In genomic region chr19:33068351-33068955, GRCm38 (mm10) we compare ENCODE assay signal across 12 mouse cellular contexts.
DNase-seq lines count a peak whose midpoint lies in the region; ATAC-seq and TF ChIP-seq lines count a peak whose summit lies in the region.
"Had no signal": no experiment of that assay in that cellular context is flagged by ENCODE, and none has a peak within 500 bp of the region (broad histone marks: within the 10 kb centered on the region; RNA-seq: fewer than 3 reads in every experiment).

No protein-coding gene starts in this region.

- H3K9me3 ChIP-seq in embryonic facial prominence, embryonic 14.5 days (ENCODE audit: control insufficient read depth, low read length) = no peaks in the 10 kb centered on the region

- peak overlapping the region; percentile 18; the same call in 1 of the 2 replicates for H3K4me2 ChIP-seq in embryonic facial prominence, embryonic 14.5 days (ENCODE audit: low read depth, low read length)
- peak overlapping the region; percentile 66 for H3K4me2 ChIP-seq in myocyte (ENCODE audit: low read depth)

- no peaks in the 10 kb centered on the region for H3K36me3 ChIP-seq in embryonic facial prominence, embryonic 14.5 days (ENCODE audit: control insufficient read depth, insufficient read depth, low read length)
- no peaks in the 10 kb centered on the region for H3K36me3 ChIP-seq in myocyte (ENCODE audit: control insufficient read depth, insufficient read depth)

- no peaks in the 10 kb centered on the region for H3K27me3 ChIP-seq in embryonic facial prominence, embryonic 14.5 days (replicated peaks; ENCODE audit: control insufficient read depth, insufficient read depth, low read length)
- no peaks in the 10 kb centered on the region for H3K27me3 ChIP-seq in myocyte (ENCODE audit: control insufficient read depth, insufficient read depth, insufficient read length)

- peak; percentile 26 to 32 for DNase-seq in adrenal gland, adult (ENCODE audit: inconsistent age in 2 of 2, low spot score in 1 of 2)
- DNase-seq in adrenal gland, adult 8-10 months = no peak
- peak; percentile 9 for DNase-seq in layer of hippocampus, adult 11-12 months (ENCODE audit: low spot score)
- no peak for DNase-seq in layer of hippocampus, postnatal 36 days
- peak; percentile 92 for DNase-seq in embryonic facial prominence, embryonic 14.5 days (ENCODE audit: low spot score)
- DNase-seq in spleen, adult 18-20 months = no peak
- DNase-seq: cerebellum, postnatal 10 days; gastrocnemius, postnatal 14 days; kidney, postnatal 25 days; right cerebral cortex, postnatal 14 days had no signal

- no peak overlapping the region for H3K4me3 ChIP-seq in embryonic facial prominence, embryonic 14.5 days (ENCODE audit: low read depth, low read length)
- no peak overlapping the region for H3K4me3 ChIP-seq in myocyte

- 32% methylated on average over 11 of the region's 11 CpGs for WGBS in embryonic facial prominence, embryonic 14.5 days

- no peak overlapping the region for H3K9ac ChIP-seq in embryonic facial prominence, embryonic 14.5 days (ENCODE audit: low read depth, low read length)

- TF ChIP-seq POLR2A in myocyte (IDR thresholded peaks at IDR 0.05; ENCODE audit: insufficient read length, low read depth) = no peak

- ATAC-seq in embryonic facial prominence, embryonic 14.5 days (ENCODE audit: low read depth) = peak; percentile 87
- ATAC-seq in megakaryocyte, adult 5-6 weeks (ENCODE audit: poor library complexity, severe bottlenecking) = no peak

- H3K27ac ChIP-seq in embryonic facial prominence, embryonic 14.5 days (replicated peaks; ENCODE audit: low read depth, low read length) = peak overlapping the region; percentile 41

- peaks cover 33% of the 10 kb centered on the region for H3K4me1 ChIP-seq in embryonic facial prominence, embryonic 14.5 days (ENCODE audit: control insufficient read depth, insufficient read depth, low read length)

- H3ac ChIP-seq in myocyte (ENCODE audit: control insufficient read depth, insufficient read length) = no peak overlapping the region

- H3K79me2 ChIP-seq in myocyte (ENCODE audit: control insufficient read depth, insufficient read depth) = no peaks in the 10 kb centered on the region

TF ChIP-seq in myocyte, 11 proteins besides CTCF, POLR2A, EP300 and RAD21:
- TF ChIP-seq USF1 (IDR thresholded peaks at IDR 0.05; ENCODE audit: low read depth) = no peak
- TF ChIP-seq CEBPB (IDR thresholded peaks at IDR 0.05; ENCODE audit: insufficient read depth, poor library complexity, severe bottlenecking) = no peak
- TF ChIP-seq REST (IDR thresholded peaks at IDR 0.05; ENCODE audit: insufficient read depth, insufficient read length) = no peak
- TF ChIP-seq E2F4 (IDR thresholded peaks at IDR 0.05; ENCODE audit: insufficient read depth) = no peak
- no peak for TF ChIP-seq SRF (IDR thresholded peaks at IDR 0.05; ENCODE audit: control insufficient read depth, insufficient read length, low read depth)
- TF ChIP-seq MAX (IDR thresholded peaks at IDR 0.05; ENCODE audit: low read depth) = no peak
- no peak for TF ChIP-seq TCF3 (IDR thresholded peaks at IDR 0.05; ENCODE audit: insufficient read length, low read depth)
- peak; percentile 31 for TF ChIP-seq TCF12 (IDR thresholded peaks at IDR 0.05; ENCODE audit: insufficient read depth, poor library complexity, severe bottlenecking)
- no peak for TF ChIP-seq POLR2AphosphoS2 (IDR thresholded peaks at IDR 0.05; ENCODE audit: insufficient read length, low read depth)
- no peak for TF ChIP-seq MYOG (IDR thresholded peaks at IDR 0.05; ENCODE audit: control insufficient read depth in 1 of 3, insufficient read depth in 1 of 3, insufficient read length in 2 of 3, low read depth in 2 of 3)
- peak; percentile 76 to 92 (median 80) for TF ChIP-seq MYOD1 (IDR thresholded peaks at IDR 0.05; ENCODE audit: control insufficient read depth in 1 of 3, insufficient read length in 2 of 3, low read depth in 2 of 3)

Comparison
In these comparisons a context has a peak if more than half of its experiments do, and no peak if none do; other contexts are left out.
1. DNase-seq: peak in adrenal gland, adult (2 of 2), layer of hippocampus, adult 11-12 months (single experiment) and embryonic facial prominence, embryonic 14.5 days (single experiment); none in adrenal gland, adult 8-10 months (single experiment), layer of hippocampus, postnatal 36 days (0 of 2) and spleen, adult 18-20 months (0 of 2).